Mouse (Mus musculus) forebrain, embryonic 16.5 days (tissue): ENCODE measurements at regions not wholly inside any gene's neighbourhood (a gene's known extent, or its start where the extent isn't known, plus 50 kb on each side); places are given as distances from the start of the nearest gene placed in this dataset.

Experiments used
- ATAC-seq: fragments of 200-750 bp; cut with Nextera tagmentation; 2 replicates; pipeline ENCODE4 v1.8.0; 2017; ENCODE audit warnings: mild to moderate bottlenecking, moderate library complexity
- H3K27ac ChIP-seq: fragments of 300-500 bp; sonication (generic); 2 replicates; pipeline ENCODE4 v1.5.1; 2014; ENCODE audit warnings: low read length, control low read depth
- H3K27me3 ChIP-seq: fragments of 300-500 bp; sonication (generic); replicated peaks from 2 replicates; pipeline ENCODE4 v1.6.1; 2014; ENCODE audit warnings: low read length; ENCODE audit not compliant: control insufficient read depth, insufficient read depth
- H3K36me3 ChIP-seq: fragments of 300-500 bp; sonication (generic); 2 replicates; pipeline ENCODE4 v1.6.1; 2014; ENCODE audit not compliant: control insufficient read depth, insufficient read depth
- H3K4me1 ChIP-seq: fragments of 300-500 bp; sonication (generic); replicated peaks from 2 replicates; pipeline ENCODE4 v1.6.1; 2014; ENCODE audit warnings: low read length; ENCODE audit not compliant: control insufficient read depth, insufficient read depth
- H3K4me2 ChIP-seq: fragments of 300-500 bp; sonication (generic); 2 replicates; pipeline ENCODE4 v1.6.1; 2014; ENCODE audit warnings: mild to moderate bottlenecking, low read length, control low read depth
- H3K4me3 ChIP-seq: fragments of 300-500 bp; sonication (generic); replicated peaks from 2 replicates; pipeline ENCODE4 v1.5.1; 2014; ENCODE audit warnings: mild to moderate bottlenecking, low read length, control low read depth
- H3K9ac ChIP-seq: fragments of 300-500 bp; sonication (generic); replicated peaks from 2 replicates; pipeline ENCODE4 v1.6.1; 2014; ENCODE audit warnings: low read depth, low read length, control low read depth
- H3K9me3 ChIP-seq: fragments of 300-500 bp; sonication (generic); 2 replicates; pipeline ENCODE4 v1.6.1; 2016; ENCODE audit warnings: low read length; ENCODE audit not compliant: control insufficient read depth
- WGBS: fragments of 180-500 bp; shearing (Covaris S2); extraction: QIAGEN DNeasy Blood & Tissue Kit; methylation state at CpG from one replicate; pipeline ENCODE4 v1.1.7; 2014; 5-methylcytosine and 5-hydroxymethylcytosine counted together

GRCm38 (mm10) chr1:77637025-77637424, 122.1 kb upstream of the Epha4 start:
- Histone ChIP-seq H3K27me3 (no peaks in the 10 kb centered on the region), H3K9ac (no peak overlapping the region), H3K4me1 (no peaks in the 10 kb centered on the region), H3K36me3 (no peaks in the 10 kb centered on the region), H3K4me3 (no peak overlapping the region), H3K9me3 (no peaks in the 10 kb centered on the region), H3K4me2 (no peak overlapping the region), H3K27ac (no peak overlapping the region)
- WGBS = 91% methylated on average over 3 of the region's 3 CpGs
- ATAC-seq = no peak

- Histone ChIP-seq H3K9me3 (no peaks in the 10 kb centered on the region), H3K27me3 (no peaks in the 10 kb centered on the region), H3K36me3 (no peaks in the 10 kb centered on the region), H3K27ac (peak overlapping the region; percentile 71), H3K4me1 (peaks cover 13% of the 10 kb centered on the region), H3K4me3 (no peak overlapping the region), H3K4me2 (peak overlapping the region; percentile 9; the same call in 1 of the 2 replicates), H3K9ac (no peak overlapping the region)
- peak; percentile 93 for ATAC-seq
- 8% methylated on average over 9 of the region's 9 CpGs for WGBS
Observed at GRCm38 (mm10) chr1:77629496-77630281, 114.8 kb upstream of the Epha4 start.

GRCm38 (mm10) chr1:77628861-77629260, 114.0 kb upstream of the Epha4 start:
- Histone ChIP-seq H3K9me3 (no peaks in the 10 kb centered on the region), H3K27me3 (no peaks in the 10 kb centered on the region), H3K9ac (no peak overlapping the region), H3K4me3 (no peak overlapping the region), H3K4me2 (no peak overlapping the region), H3K4me1 (peaks cover 13% of the 10 kb centered on the region), H3K27ac (0 out of 2 replicates have a peak overlapping the region, but pooled peaks have one; percentile 37), H3K36me3 (no peaks in the 10 kb centered on the region)
- peak; percentile 41; the same call in 1 of the 2 replicates for ATAC-seq
- WGBS = 17% methylated on average over 4 of the region's 4 CpGs

- Histone ChIP-seq H3K9me3 (no peaks in the 10 kb centered on the region), H3K4me1 (no peaks in the 10 kb centered on the region), H3K9ac (no peak overlapping the region), H3K4me2 (no peak overlapping the region), H3K36me3 (no peaks in the 10 kb centered on the region), H3K27me3 (no peaks in the 10 kb centered on the region), H3K4me3 (no peak overlapping the region), H3K27ac (no peak overlapping the region)
- ATAC-seq = no peak
- WGBS = 28% methylated on average over 8 of the region's 8 CpGs
Observed at GRCm38 (mm10) chr1:77617490-77617889, 102.6 kb upstream of the Epha4 start.

GRCm38 (mm10) chr1:77600509-77600908, 85.6 kb upstream of the Epha4 start:
- Histone ChIP-seq H3K27ac (no peak overlapping the region), H3K4me2 (no peak overlapping the region), H3K27me3 (no peaks in the 10 kb centered on the region), H3K9ac (no peak overlapping the region), H3K36me3 (no peaks in the 10 kb centered on the region), H3K4me3 (no peak overlapping the region), H3K9me3 (no peaks in the 10 kb centered on the region), H3K4me1 (peaks cover 5% of the 10 kb centered on the region; the same call in 1 of the 2 replicates)
- 36% methylated on average over 5 of the region's 5 CpGs for WGBS
- ATAC-seq = no peak

- ATAC-seq = no peak
- Histone ChIP-seq H3K4me2 (no peak overlapping the region), H3K4me3 (no peak overlapping the region), H3K36me3 (no peaks in the 10 kb centered on the region), H3K9me3 (no peaks in the 10 kb centered on the region), H3K9ac (no peak overlapping the region), H3K4me1 (peaks cover 8% of the 10 kb centered on the region; the same call in 1 of the 2 replicates), H3K27me3 (no peaks in the 10 kb centered on the region), H3K27ac (no peak overlapping the region)
- WGBS = 55% methylated on average over 4 of the region's 4 CpGs
Observed at GRCm38 (mm10) chr1:77592649-77593048, 77.8 kb upstream of the Epha4 start.

GRCm38 (mm10) chr1:77592248-77592647, 77.4 kb upstream of the Epha4 start:
- WGBS = 34% methylated on average over 7 of the region's 7 CpGs
- no peak overlapping the region for H3K27ac ChIP-seq
- H3K27me3 ChIP-seq = no peaks in the 10 kb centered on the region
- H3K4me1 ChIP-seq = peaks cover 8% of the 10 kb centered on the region; the same call in 1 of the 2 replicates
- no peak overlapping the region for H3K4me2 ChIP-seq
- H3K9ac ChIP-seq = no peak overlapping the region
- peak; percentile 66 for ATAC-seq
- no peaks in the 10 kb centered on the region for H3K36me3 ChIP-seq
- no peak overlapping the region for H3K4me3 ChIP-seq
- H3K9me3 ChIP-seq = no peaks in the 10 kb centered on the region

- H3K9me3 ChIP-seq = no peaks in the 10 kb centered on the region
- no peak overlapping the region for H3K4me3 ChIP-seq
- H3K27ac ChIP-seq = no peak overlapping the region
- peaks cover 8% of the 10 kb centered on the region; the same call in 1 of the 2 replicates for H3K4me1 ChIP-seq
- no peak overlapping the region for H3K9ac ChIP-seq
- no peaks in the 10 kb centered on the region for H3K36me3 ChIP-seq
- 94% methylated on average over 3 of the region's 3 CpGs for WGBS
- no peak overlapping the region for H3K4me2 ChIP-seq
- ATAC-seq = no peak
- no peaks in the 10 kb centered on the region for H3K27me3 ChIP-seq
Observed at GRCm38 (mm10) chr1:77589423-77589822, 74.5 kb upstream of the Epha4 start.

GRCm38 (mm10) chr1:77585520-77585919, 70.6 kb upstream of the Epha4 start:
- 51% methylated on average over 3 of the region's 3 CpGs for WGBS
- no peaks in the 10 kb centered on the region for H3K9me3 ChIP-seq
- H3K4me2 ChIP-seq = no peak overlapping the region
- no peak overlapping the region for H3K4me3 ChIP-seq
- no peaks in the 10 kb centered on the region for H3K27me3 ChIP-seq
- no peak overlapping the region for H3K27ac ChIP-seq
- H3K36me3 ChIP-seq = no peaks in the 10 kb centered on the region
- H3K4me1 ChIP-seq = no peaks in the 10 kb centered on the region
- no peak overlapping the region for H3K9ac ChIP-seq
- ATAC-seq = no peak
